11 mouse cellular contexts compared by ENCODE assay signal in genomic region chr4:80047956-80048355, GRCm38 (mm10).
DNase-seq lines count a peak whose midpoint lies in the region; ATAC-seq lines count a peak whose summit lies in the region.
"Had no signal": no experiment of that assay in that cellular context is flagged by ENCODE, and none has a peak within 500 bp of the region (broad histone marks: within the 10 kb centered on the region; RNA-seq: fewer than 3 reads in every experiment).

No protein-coding gene starts in this region.

- no peaks in the 10 kb centered on the region for H3K27me3 ChIP-seq in neural tube, embryonic 11.5 days (ENCODE audit: control insufficient read depth, insufficient read depth, low read length)

- H3K36me3 ChIP-seq in neural tube, embryonic 11.5 days (ENCODE audit: control insufficient read depth, insufficient read depth, low read length), result no peaks in the 10 kb centered on the region

- no peaks in the 10 kb centered on the region for H3K4me1 ChIP-seq in neural tube, embryonic 11.5 days (ENCODE audit: control insufficient read depth, insufficient read depth, low read length)

- H3K9ac ChIP-seq in neural tube, embryonic 11.5 days (ENCODE audit: low read length), result no peak overlapping the region

- H3K9me3 ChIP-seq in neural tube, embryonic 11.5 days (ENCODE audit: control insufficient read depth, low read length), result no peaks in the 10 kb centered on the region

- no peak overlapping the region for H3K4me3 ChIP-seq in neural tube, embryonic 11.5 days (ENCODE audit: low read depth, low read length)
- H3K4me3 ChIP-seq: myocyte had no signal

- intact Hi-C loops in left cerebral cortex, postnatal 10 days (cut with DNase I), result no loop called here

- H3K27ac ChIP-seq in neural tube, embryonic 11.5 days (ENCODE audit: low read depth, low read length), result no peak overlapping the region

- DNase-seq in neural tube, embryonic 11.5 days (ENCODE audit: low spot score), result no peak
- no peak for DNase-seq in neural tube, embryonic 10.5 days (ENCODE audit: extremely low spot score, low spot score)
- peak; percentile 78 to 89 for DNase-seq in layer of hippocampus, adult 18-20 months (ENCODE audit: low spot score in 2 of 2)
- peak; percentile 33 to 45 for DNase-seq in left cerebral cortex, postnatal 10 days (ENCODE audit: extremely low spot score in 1 of 2, low spot score in 2 of 2)
- peak; percentile 13 for DNase-seq in right cerebral cortex, postnatal 4 days
- no peak for DNase-seq in heart, adult 11 months
- no peak for DNase-seq in MN1 (ENCODE audit: low spot score)
- DNase-seq: lung, postnatal 4 days had no signal

- 79% methylated on average over 6 of the region's 6 CpGs for WGBS in neural tube, embryonic 11.5 days

- H3K4me2 ChIP-seq in neural tube, embryonic 11.5 days (ENCODE audit: low read depth), result no peak overlapping the region
- H3K4me2 ChIP-seq: liver, embryonic 11.5 days had no signal

- 0 out of 2 replicates have a peak, but pooled peaks have one; percentile 31 for ATAC-seq in neural tube, embryonic 11.5 days (ENCODE audit: insufficient read depth, low FRiP score, low TSS enrichment)
- ATAC-seq in granulocyte monocyte progenitor cell, adult 5-6 weeks (replicated peaks; ENCODE audit: poor library complexity, severe bottlenecking), result no peak

Comparison
In these comparisons a context has a peak if more than half of its experiments do, and no peak if none do; other contexts are left out.
1. DNase-seq: peak in layer of hippocampus, adult 18-20 months (2 of 2), left cerebral cortex, postnatal 10 days (2 of 2) and right cerebral cortex, postnatal 4 days (single experiment); none in neural tube, embryonic 11.5 days (single experiment), neural tube, embryonic 10.5 days (single experiment), heart, adult 11 months (single experiment) and MN1 (single experiment).